Mouse (Mus musculus): Measurements from ENCODE around the gene Mapt.
"Not testable (repeated sequence)": the region's sequence is repeated elsewhere in the genome, so short reads cannot be mapped to it uniquely, and the experiment has no call there.

Mapt gene

DNA sequence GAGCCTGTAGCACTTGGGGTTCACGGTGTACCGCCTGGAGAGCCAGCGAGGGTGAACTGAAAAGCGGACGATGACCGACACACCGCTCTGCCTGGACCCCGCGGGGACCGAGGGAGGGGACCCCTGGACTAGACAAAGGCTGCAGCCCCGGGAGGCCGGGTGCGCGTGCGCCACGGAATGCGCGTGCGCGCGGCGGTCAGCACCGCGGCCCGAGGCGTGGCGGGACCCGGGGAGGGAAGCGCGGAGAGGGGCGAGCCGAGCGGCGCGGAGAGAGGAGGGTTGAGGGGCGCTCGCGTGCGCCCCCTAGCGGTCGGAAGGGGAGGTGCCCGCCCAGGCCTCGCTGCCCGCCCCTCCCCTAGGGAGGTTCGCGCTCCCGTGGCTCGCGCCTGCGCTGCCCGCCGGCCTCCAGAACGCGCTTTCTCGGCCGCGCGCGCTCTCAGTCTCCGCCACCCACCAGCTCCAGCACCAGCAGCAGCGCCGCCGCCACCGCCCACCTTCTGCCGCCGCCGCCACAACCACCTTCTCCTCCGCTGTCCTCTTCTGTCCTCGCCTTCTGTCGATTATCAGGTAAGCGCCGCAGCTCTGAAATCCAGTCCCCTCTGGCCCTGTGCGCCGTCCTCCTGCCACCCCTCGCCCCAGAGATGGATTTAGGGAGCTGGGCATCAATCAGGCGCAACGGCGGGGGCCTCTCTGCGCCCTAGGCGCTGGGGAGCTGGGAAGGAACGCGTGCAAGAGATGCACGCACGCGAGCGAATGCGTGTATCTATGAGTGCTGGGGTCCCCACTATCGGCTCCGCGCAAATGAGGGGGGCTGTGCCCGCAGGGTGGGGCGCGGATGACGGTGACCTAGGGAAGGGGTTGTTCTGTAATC, at the start of gene Mapt:
Gene Mapt (plus strand): TSS at position 350 of the 871 bp plus-strand sequence.
- peak; percentile 87 to 94 for DNase-seq

DNA sequence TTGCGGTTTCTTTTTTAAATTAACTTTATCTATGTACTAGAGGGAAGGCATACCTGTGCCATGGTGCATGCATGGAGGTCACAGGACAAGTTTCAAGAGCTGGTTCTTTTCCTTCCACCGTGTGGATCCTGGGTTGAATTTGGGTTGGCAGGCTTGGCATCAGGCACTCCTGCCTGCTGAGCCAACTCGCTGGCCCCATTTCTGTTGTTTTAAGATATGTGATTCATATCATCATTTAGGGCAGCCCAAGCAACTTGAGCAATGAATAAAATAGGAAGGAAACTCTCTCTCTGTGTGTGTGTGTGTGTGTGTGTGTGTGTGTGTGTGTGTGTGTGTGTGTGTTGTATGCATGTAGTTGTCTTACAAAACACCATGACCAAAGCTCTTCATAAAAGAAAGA, 49.0 kb upstream of the Mapt start:
- no peak for DNase-seq

DNA sequence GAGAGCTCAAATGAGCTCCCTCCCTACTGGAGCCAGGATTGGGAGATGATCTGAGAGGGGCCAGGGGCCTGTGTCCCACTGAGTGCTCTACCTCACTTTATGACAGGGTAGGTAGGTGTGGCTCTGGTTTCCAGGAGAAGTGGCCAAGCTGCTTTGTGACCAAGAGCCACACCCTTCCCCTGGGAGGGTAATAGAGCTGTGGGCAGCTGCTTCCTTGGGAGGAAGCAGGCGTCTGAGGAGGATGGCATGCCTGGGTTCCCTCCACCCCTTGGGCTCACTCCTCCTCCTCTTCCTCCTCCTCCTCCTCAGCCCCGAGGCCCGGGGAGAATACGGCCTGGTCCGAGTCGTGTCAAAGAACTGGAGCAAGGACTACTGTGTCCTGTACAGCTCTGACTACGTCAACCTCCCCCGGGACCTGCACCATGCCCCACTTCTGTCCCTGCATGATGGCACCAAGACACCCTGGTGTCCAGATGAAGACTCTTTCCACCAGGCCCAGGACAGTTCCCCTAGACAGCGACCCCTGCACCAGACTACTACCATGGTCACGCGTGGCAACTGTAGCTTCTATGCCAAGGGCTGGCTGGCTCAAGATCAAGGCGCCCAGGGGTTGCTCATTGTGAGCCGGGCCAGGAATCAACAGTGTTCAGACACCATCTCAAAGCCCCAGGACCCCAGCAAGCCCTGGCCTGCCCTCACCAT, 44.9 kb upstream of the Mapt start, which contains the start of gene Sppl2c:
Gene Sppl2c (plus strand): TSS at position 193 of the 702 bp plus-strand sequence.
- no peak for DNase-seq

GRCm38 (mm10) chr11:104186837-104187150, 44.4 kb upstream of the Mapt start:
- no peak for DNase-seq

DNA sequence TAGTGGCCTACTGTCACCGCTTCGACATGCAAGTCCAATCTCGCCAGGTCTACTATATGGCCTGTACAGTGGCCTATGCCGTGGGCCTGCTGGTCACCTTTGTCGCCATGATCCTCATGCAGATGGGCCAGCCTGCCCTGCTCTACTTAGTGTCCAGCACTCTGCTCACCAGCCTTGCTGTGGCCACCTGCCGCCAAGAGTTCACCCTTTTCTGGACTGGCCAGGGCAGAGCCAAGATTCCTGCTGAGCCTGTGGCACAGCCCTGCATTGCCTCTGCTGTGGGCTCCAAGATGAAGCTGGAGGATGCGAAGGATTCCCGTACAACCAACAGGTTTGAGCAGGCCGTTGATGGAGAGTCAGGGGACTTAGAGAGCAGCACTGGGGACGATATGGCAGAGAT, 43.4 kb upstream of the Mapt start:
- no peak for DNase-seq

DNA sequence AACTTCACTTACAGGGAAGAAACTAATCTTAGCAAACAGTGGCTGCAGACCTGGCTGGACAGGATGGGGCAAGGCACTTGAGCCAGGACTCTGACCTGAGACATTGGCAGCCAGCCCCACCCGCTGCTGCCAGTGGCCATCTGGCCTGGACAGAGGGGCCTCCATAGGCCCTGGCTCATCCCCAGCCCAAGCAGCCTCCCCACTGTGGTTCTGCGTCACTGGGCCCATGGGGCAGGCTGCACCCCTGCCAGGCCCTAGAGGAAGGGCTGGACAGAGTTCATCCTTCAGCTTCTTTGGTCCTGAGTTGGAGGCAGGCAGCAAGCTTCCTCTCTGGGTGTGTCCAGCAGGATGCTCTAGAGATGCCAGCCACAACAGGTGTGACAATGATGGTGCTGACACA, 41.2 kb upstream of the Mapt start:
- DNase-seq: peak in 1 of 2 experiments; percentile 42

GRCm38 (mm10) chr11:104195382-104195781, 35.8 kb upstream of the Mapt start:
- no peak for DNase-seq

GRCm38 (mm10) chr11:104195791-104196190, 35.4 kb upstream of the Mapt start:
- DNase-seq: peak; percentile 71 to 89

DNA sequence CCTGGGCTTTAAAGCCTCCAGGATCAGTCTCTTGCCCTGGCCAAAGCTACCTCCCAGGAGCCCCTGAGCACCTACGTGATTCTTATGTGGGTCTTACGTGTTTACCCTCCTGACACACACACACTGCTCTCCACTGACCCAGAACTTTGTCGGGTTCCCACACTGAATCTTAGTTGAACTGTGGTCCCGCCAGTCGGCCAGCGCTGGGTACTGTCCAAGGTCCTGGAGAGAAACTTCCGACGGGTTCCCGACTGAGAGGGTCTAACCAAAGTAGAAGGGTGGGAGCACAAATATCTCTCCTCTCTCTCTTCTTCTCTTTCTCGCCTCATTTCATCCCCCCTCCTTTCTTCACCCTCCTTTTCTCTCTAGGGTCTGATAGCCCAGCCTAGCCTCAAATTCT, 33.3 kb upstream of the Mapt start:
- DNase-seq: peak in 1 of 2 experiments; percentile 57

GRCm38 (mm10) chr11:104203271-104203670, 27.9 kb upstream of the Mapt start:
- DNase-seq: no peak

- no peak for DNase-seq
Measured at GRCm38 (mm10) chr11:104206573-104206972, 24.6 kb upstream of the Mapt start.

GRCm38 (mm10) chr11:104209041-104209440, 22.1 kb upstream of the Mapt start:
- no peak for DNase-seq

- no peak for DNase-seq
Measured at GRCm38 (mm10) chr11:104211251-104211650, 19.9 kb upstream of the Mapt start.

GRCm38 (mm10) chr11:104214128-104214527, 17.1 kb upstream of the Mapt start:
- not testable (repeated sequence) for DNase-seq

- no peak for DNase-seq
Measured at GRCm38 (mm10) chr11:104218075-104218474, 13.1 kb upstream of the Mapt start.

- DNase-seq: no peak
Measured at GRCm38 (mm10) chr11:104220291-104220690, 10.9 kb upstream of the Mapt start.

DNA sequence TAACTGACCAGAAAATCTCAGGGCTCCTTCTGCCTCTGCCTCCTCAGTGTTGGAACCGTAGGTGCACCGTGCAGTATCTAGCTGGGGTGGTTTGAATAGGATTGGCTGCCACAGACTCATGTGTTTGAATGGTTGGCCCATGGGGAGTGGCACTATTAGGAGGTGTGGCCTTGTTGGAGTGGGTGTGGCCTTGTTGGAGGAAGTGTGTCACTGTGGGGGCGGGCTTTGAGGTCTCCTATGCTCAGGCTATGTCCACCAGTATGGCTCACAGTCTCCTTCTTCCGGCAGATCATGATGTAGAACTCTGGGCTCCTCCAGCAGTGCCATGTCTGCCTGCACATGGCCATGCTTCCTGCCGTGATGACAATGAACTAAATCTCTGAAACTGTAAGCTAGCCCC, 9.4 kb upstream of the Mapt start:
- no peak for DNase-seq

DNA sequence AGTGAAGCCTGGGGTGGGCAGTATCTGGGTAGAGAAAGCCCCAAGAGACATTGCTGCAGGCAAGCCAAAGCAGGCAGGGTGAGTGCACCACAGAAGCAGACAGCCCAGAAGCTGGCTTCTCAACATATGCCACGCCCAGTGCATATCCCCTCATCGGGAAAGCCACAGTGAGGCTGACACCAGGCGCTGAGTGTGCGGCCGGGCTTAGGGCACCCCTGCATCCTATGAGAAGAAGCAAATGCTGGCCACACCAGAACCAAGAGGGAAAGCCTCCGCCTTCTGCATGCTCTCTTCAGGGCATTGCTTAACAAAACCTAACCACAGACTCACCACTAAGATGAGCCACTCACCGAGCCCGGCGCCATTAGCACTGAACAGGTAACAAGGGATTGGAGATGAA, 7.9 kb upstream of the Mapt start:
- no peak for DNase-seq

DNA sequence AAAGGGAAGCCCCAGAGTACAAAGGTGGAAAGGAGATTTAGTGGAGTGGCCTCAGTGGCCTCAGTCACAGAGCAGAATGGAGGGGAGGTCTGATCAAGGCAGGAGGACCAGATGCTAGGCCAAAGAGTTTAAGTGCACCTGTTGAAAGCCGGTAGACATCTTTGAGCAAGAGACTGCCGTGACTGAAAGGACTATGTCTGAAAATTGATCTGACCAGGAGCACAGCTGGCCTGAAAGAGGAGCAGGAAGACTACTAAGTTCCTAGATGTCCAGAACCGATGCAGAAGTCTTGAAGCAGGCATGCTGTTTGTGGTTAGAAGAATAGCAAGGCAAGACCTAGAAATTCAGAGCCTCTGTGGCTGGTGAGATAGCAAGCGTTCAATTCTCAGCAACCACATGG, 1.8 kb upstream of the Mapt start:
- no peak for DNase-seq

DNA sequence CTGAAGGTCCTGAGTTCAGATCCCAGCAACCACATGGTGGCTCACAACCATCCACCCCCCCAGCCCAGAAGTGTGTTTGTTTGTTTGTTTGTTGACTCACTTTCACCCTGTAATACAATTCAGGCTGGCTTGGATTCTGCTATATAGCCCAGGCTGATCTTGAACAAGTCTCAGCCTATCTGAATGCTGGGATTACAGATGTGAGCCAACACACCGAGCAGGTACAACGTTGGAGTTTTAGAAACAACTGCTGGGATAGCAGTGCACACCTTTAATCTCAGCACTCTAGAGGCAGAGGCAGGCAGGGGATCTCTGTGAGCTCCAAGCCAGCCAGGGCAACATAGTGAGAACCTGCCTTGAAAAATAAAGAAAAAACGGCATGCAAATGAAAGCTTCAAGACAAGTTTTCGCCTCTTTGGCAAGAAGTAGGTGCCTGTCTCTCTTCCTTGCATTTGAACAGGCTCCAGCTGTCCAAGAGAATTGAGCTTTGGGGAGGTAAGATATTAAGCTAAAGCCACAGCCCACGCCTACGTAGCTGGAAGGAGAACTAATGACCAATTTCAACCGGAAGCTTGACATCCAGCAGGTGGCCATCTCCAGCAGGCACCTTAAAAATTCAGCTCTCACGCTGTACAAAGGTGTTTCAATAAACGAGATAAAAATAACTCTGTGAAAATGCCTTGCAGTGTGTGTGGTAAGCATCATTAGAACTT, 968 bp upstream of the Mapt start:
- peak; percentile 52 to 63 for DNase-seq

DNA sequence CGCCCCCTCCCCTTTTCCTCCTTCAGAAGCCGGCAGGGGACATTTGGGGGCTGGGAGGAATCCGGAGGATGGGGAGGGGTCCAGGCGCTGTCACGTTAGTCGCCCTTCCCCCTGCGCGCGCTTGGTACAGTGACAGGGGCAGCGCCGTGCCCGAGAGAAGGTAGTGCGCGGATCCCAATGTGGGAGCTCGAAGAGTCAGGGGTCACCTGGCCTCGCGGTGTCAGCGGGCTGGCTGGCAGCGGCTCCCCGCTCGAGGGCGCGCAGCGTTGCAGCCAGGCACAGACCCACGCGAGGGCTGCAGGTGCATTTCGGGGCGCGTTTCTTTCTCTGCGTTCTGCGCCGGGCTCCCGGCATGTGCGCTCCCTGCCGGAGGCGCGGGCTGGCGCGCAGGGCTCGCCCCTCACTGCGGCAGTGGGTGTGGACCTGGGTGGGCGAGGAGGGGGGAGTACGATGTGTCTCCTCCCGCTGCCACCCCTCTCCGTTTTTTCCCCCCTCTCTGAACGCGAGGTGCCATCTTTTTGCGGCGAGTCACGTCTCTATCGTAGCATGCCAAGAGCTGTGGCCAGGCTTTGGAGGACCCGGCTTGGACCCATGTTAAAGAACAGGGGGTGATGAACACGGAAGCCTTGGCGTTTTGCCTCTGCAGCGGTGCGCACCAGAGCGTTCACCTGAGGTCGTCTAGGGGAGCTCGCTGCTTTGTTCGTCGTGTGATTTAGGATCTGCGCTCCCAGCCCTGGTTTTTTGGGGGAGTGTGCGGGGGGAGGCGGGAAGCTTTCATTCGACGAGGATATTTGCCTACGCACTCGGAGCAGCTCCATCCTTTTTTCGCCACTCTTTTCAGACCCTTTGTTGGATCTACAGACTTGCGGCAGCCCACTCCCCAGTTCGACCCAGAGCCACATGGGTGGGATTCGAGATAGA, 1.2 kb downstream of the Mapt start:
- peak; percentile 61 to 83 for DNase-seq

DNA sequence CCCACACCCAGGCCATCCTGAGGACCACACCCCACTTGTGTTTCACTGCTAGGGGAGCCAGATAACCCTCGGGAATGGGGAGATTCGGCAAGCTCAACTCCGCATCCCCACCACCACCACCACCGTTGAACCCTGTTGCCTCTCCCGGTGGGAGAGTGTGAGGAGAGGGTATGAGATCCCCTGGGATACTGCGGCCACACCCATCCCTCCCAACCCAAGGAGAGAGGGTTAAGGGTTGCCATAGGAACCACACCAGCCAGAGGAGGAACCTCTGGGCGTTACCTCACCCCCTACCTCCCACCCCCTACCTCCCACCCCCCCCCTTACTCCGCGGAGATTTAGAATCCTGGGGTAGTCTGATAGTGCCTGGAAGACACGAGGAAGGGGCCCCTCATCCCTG, 1.9 kb downstream of the Mapt start:
- DNase-seq: no peak
